Mouse (Mus musculus) heart, adult 10 weeks (tissue): ENCODE results near the gene Glrx5. TPM values are rescaled to one million over a fixed set of nuclear protein-coding genes. Genes with fewer than 3 reads are reported as not detected.

Experiments
- polyA plus RNA-seq: library from polyadenylated mRNA; stranded (reverse); fragments of 350-450 nt; fragmentation: Illumina TruSeq; extraction: RNeasy Lipid Tissue Mini Kit (QIAGEN cat#74804); gene quantifications from one replicate; pipeline ENCODE4 v1.2.3, GENCODE M21; 2014; ENCODE audit warnings: low read depth, low replicate concordance

Gene Glrx5
- 55.6 TPM for polyA plus RNA-seq

GRCm38 (mm10) chr12:105032147-105032831, at the start of gene Glrx5:
Glrx5 (plus strand) TSS chr12:105032688.

GRCm38 (mm10) chr12:105009370-105010212, 22.9 kb upstream of the Glrx5 start, which contains the start of gene Syne3:
Syne3 (minus strand) TSS chr12:105009809.

Other genes with a start within 250 kb of the Glrx5 start
- gene Clmn, start 167.6 kb upstream of the Glrx5 start, polyA plus RNA-seq = 1.0 TPM
- gene Syne3, start 22.9 kb upstream of the Glrx5 start, polyA plus RNA-seq = 3.1 TPM
- gene Tcl1b2, start 113.3 kb downstream of the Glrx5 start, polyA plus RNA-seq = not detected
- gene Tcl1b1, start 127.0 kb downstream of the Glrx5 start, polyA plus RNA-seq = not detected
- not detected for gene Tcl1b5, start 143.7 kb downstream of the Glrx5 start, polyA plus RNA-seq
- gene Tcl1b3, start 158.4 kb downstream of the Glrx5 start, polyA plus RNA-seq = not detected
- not detected for gene Tcl1b4, start 169.3 kb downstream of the Glrx5 start, polyA plus RNA-seq
- not detected for gene Tcl1, start 190.1 kb downstream of the Glrx5 start, polyA plus RNA-seq